Mouse (Mus musculus) heart, postnatal 0 days (tissue): ENCODE data around the gene Rpl26.

Source experiments
- CTCF ChIP-seq: IDR thresholded peaks from 2 replicates; pipeline ENCODE4 v1.5.1; 2016; ENCODE audit warnings: antibody characterized with exemption, control low read depth, low read depth
- EP300 ChIP-seq: IDR thresholded peaks from 2 replicates; pipeline ENCODE4 v1.6.1; 2016; ENCODE audit warnings: antibody characterized with exemption, low read depth

DNA sequence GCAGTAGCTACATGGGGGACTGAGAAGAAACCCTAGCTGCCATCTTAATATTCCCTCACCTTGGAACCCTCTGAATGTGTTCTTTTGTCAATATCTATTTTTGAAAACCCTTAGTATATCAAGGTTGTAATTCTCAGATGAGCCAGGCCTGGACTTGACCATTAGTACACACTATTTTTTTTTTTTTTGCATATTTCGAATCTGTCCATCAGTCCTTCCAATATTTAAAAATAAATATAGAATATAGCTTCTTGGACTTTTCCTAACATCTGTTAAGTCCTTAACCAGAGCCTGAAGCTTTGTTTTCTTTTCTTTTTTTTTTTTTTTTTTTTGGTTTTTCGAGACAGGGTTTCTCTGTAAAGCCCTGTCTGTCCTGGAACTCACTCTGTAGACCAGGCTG lies 17.5 kb upstream of the Rpl26 start:
- TF ChIP-seq CTCF: no peak
- no peak for TF ChIP-seq EP300
